Mouse (Mus musculus) T-helper 2 cell (primary cell): ENCODE measurements around the gene Cdh16.
"Not testable (repeated sequence)": the region's sequence is repeated elsewhere in the genome, so short reads cannot be mapped to it uniquely, and the experiment has no call there.

Experiments
- in situ Hi-C: fragments of 300-600 bp; cut with MboI, MseI; formaldehyde crosslinking; loops from one replicate; pipeline ENCODE4 v1.15.1; 2025; ENCODE audit warnings: high pct_unique_total_duplicates

Cdh16 gene

DNA sequence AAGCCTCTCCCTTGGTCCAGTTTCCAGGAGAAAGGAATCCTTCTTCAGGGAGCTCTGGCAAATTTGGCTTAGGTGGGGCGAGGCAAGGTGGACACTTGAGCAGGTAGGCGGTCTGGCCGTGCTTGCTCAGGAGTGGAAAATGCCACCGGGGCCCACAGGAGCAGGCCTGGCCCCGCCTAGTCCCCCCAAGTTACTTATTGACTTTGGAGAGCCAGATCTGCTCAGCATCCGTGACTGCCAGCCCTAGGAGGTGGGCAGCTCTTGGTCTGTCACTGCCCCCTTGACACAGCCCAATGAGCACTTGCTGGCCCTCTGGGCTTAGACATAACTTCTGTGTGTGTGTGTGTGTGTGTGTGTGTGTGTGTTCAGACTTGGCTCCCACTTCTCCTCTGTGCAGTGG, at the start of gene Cdh16:
Gene Cdh16 (minus strand): TSS at position 236 of the 400 bp plus-strand sequence.
- in situ Hi-C loops, result no loop called here

DNA sequence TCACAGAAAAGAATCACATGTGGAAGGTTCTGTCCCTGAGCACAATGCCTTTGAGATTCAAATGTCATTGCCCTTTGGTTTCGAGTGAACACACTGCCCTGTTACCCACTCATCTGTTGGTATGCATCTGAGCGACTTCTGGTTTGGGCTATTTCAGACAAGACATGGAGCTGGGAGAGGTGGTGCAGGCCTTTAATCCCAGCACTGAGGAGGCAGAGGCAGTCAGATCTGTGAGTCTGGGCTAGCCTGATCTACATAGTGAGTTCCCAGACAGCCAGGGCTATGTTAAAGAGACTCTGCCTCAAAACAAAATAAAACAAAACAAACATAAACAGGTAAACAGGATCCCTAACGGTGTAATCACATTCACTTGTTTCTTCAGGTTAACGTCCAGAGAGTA, 31.4 kb upstream of the Cdh16 start:
- in situ Hi-C loops, result loop anchor here (5.0 kb wide), 1 partner anchor 53 kb away; no protein-coding TSS in a partner anchor

DNA sequence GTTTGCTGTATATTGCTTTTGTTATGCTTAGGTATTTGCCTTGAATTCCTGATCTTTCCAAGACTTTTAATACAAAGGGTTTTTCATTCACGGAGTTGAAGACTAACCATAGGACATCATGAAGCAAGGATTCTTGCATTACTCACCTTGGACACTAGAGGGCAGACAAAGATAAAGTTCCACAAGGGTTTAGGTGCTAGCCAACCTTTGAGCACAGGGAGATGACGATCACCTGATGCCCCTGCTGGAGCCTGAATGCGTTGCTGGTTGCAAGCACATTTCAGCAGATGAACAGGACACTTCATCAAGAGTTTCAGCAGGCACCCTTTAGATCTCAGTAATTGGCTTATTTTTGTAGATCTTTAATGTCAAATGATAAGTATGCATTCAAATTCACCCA, 30.8 kb upstream of the Cdh16 start:
- in situ Hi-C loops, result loop anchor here (5.0 kb wide), 1 partner anchor 53 kb away; no protein-coding TSS in a partner anchor

DNA sequence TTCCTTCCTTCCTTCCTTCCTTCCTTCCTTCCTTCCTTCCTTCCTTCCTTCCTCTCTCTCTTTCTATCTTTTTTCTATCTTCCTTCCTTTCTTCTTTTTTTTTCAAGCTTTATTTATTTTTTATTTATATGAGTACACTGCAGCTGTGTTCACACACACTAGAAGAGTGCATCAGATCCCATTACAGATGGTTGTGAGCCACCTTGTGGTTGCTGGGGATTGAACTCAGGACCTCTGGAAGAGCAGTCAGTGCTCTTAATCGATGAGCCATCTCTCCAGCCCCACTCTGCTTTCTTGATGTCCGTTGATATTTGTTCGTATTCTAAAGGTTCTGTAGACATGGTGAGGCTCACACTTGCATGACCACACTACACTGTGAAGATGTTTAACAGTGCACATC, 20.0 kb upstream of the Cdh16 start:
- in situ Hi-C loops, result not testable (repeated sequence)

DNA sequence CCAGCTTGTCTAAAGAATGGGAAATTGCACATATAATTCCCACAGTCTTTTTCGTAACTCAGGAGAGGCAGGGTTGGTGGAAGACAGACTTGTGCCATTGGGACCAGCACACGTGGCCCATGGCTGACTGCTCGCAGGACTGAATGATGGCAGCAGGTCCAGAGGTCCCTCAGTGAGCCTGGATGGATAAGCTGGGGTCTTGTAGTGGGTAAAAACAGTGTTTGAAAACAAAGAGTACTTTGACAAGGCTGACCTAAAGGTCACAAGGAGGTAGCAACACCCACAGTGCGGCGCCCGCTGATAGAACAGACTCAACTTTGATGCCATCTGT, 18.1 kb upstream of the Cdh16 start:
- in situ Hi-C loops, result no loop called here

DNA sequence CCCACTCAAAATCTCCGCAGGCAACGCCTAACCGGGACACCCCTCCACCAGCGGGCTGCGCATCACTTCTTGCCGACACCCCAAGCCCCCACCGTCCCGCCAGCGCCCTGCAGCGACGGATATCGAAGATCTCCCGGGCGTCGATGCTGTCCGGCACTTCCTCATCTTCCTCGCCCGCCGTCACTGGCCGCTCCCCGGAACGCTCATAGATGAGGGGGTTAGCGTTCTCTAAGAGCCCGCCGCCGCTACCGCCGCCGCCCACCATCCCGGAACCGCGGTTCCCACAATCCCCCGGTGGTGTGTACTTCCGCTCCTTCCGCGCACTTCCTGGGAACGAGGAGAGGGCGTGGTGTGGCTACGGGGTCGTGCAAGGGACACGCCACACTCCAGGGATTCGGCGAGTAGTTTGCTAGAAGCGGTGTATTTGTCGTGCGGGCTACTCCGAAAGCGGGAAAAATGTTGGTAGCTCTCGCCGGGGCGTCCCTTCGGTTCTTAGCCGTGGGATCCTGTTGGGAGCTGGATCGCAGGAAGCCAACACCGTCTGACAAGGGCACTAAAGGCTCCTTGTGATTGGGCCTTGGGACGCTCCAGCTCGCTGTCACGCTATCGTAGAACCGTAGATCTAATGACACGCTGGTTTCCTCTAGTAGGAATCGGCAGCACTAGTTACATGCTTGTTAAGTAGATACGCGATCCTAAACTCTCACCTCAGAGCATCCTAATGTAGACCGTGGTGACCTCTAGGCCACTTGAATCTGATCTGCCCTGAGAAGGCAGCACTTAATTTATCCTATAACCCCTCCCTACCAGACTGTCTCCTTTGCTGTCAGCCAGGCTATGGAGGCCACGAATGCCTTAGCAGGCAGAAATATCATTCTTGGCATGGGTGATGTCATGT, 17.5 kb upstream of the Cdh16 start, which contains the start of gene Ciao2b:
Gene Ciao2b (minus strand): TSS at position 540 of the 898 bp plus-strand sequence.
- in situ Hi-C loops, result no loop called here

DNA sequence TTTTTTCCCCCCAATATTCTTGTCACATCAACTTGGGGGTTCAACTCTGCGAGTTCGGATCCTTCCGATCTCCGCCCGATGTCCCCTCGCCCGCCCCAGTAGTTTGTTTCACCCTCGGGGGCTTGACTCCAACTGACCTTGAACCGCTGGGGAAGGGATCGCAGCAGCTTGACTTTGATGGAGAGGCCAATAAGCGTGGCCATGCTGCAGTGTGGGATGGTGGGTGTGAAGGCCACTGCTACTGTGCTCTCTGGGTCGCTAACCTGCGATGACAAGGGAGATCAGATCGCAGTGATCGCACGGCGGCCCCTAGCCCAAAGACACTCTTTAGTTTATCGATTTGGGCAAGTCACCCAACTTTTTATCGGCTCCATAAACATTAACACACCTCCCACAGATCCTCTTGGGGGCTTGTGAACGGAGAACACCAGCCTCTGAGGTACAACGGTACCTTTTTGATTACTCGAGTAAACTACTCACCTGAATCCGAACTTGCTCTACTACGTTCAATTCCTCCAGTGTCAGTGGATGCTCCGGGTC, 16.7 kb upstream of the Cdh16 start:
- in situ Hi-C loops, result no loop called here

DNA sequence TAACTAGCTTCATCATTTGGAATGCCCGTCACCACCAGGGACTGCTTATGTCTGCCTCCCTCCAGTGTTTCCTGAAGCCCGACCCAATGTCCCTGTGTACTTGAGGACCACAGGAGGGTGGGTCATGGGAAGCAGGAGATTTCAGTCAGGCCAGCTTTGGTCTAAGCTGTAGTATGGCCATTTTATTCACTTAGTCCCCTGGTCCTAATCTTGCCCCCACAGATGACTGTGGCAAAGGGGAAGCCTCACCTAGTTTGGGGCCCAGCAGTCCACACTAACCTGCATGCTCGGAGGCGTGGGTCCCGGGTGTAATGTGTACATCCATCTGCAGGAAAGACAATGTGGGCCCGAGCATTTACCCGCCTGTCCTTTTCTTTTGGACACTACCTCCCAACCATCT, 16.0 kb upstream of the Cdh16 start:
- in situ Hi-C loops, result no loop called here

DNA sequence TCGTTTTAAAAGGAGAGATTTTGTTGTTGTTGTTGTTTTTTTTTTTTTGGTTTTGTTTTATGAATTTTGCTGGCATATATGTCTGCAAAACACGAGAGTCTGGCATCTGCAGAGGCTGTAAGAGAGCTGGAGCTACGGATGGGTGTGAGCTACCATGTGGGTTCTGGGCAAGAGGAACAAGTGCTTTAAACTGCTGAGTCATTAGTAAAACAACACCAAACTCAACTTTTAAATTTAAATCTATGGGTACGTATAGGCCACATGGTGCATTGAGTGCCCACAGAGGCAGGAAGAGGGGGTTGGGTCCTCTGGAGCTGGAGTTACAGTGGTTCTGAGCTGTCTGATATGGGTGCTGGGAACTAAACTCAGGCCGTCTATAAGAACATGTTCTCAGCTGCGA, 13.8 kb upstream of the Cdh16 start:
- in situ Hi-C loops, result no loop called here

DNA sequence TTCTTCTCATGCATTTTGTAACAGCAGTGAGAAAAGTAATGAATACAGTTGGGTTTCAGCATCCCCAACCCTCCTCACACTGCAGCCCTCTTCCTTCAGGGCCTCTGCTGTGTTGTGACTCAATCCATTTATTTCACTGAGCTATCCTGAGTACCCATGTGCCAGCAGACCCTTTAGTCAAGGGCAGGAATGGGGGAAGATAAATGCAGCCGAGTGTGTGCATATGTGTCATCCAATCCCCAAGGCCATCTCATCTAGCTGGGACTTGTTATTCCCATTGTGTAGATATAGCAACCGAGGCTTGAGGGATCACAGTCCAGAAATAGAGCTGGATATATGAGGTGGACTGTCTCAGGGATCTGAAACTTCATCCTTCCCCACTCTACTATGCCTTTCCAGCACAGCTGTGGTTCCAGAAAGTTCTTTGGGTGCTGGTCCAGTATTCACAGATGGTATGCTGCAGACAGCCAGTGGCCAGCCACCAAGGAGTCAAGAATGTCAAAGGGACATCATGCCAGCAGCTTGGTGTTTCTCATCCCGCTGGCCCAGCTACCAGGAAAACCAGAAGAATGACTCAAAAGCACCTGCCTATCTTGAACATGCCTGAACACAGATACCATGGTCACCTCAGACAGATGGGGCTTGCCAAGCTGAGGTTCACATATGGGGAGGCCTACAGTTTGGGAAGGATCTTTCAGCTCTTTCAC, 11.0 kb upstream of the Cdh16 start:
- in situ Hi-C loops, result no loop called here

DNA sequence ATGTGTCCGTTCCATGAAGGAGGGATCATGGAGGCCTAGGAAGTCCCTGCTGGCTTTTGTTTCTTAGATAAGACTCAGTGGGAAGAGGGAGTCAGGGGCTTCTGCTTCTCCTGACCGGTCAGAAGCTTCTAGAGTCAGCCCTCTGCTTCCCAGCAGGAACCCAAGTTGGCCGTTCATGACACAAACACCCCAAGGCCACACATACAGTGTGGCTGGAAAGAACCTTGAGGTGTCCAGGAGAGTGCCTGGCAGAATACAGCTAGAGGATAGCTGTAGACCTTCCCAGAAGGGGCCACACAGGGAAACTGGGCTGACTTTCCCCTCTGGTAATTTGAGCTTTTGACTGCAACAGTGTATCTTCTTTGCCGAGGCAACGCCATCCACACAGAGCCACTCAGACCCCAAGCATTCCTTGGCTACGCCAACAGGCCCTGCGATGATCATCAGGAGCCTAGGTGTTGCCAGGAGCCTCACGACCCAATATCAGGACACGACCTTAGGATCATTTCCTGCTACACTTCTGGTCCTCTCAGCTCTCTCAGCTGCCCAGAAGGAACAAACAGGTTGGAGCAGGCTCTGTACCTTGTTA, 9.1 kb upstream of the Cdh16 start:
- in situ Hi-C loops, result no loop called here

DNA sequence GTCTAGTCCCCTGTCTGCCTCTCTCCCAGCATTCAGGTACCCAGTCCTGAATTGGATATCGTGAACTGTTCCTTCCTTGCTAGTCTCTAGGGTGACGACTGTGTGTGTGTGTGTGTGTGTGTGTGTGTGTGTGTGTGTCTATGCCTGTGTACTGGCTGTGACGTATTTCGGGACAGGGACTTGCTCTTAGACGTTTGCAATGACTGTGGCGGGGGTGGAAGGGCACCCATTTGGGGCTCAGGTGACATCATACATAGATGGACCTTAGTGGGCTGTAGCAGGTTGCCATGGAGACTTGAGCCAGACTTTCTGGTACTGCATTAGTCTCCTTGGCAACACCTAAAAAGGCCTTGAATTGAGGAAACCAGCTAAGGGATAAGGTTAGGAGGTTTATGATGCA, 8.3 kb upstream of the Cdh16 start:
- in situ Hi-C loops, result no loop called here

DNA sequence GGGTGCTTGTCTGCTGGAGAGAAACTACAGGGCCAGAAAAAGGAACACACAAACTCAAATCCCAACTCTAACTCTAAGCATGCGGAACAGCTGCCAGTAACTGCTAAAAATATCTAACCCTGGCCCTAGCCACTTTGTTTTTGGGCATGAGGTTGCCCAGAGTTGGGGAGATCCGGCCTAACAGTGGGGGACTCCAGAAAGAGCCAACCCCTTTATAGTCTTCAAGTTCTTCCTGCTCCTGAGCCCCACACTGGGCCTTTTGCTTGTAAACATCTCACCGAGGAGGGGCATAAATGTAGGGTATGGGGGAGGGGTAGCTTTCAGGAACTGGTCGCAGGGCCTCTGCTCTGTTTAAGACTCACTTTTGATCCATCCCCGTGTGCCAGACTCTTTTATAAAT, 7.8 kb upstream of the Cdh16 start:
- in situ Hi-C loops, result no loop called here

DNA sequence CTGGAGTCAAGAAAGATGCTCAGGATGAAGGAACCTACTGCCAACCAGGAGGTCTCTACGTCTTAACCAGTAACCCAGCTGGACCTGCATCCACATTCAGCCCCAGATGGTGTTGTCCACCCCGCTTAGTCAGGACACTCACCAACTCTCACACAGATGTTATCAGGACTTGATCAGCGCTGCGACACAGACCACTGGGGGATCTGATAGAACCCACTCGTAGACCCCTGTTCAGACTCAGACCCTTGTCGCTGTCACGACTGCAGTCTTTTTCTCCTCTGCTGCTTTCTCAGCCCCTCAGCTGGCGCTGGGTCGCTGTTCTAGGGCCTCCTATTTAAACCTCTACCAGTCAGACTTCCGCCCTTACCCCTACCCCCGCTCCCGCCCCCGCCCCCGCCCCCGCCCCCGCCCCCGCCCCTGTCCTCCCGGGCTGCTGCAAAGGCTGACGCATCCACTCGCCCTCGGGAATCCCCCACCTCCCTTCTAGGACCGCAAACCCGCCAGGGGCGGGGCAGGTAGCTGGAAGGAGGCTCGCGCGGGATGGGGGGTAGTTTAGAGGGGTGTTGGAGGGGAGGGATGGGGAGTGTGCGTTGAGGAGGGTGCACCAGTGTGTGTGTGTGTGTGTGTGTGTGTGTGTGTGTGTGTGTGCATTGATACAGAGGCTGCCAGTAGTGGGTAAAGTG, 6.9 kb upstream of the Cdh16 start, which contains the start of gene Rrad:
Gene Rrad (minus strand): TSS at position 347 of the 683 bp plus-strand sequence.
- in situ Hi-C loops, result no loop called here

DNA sequence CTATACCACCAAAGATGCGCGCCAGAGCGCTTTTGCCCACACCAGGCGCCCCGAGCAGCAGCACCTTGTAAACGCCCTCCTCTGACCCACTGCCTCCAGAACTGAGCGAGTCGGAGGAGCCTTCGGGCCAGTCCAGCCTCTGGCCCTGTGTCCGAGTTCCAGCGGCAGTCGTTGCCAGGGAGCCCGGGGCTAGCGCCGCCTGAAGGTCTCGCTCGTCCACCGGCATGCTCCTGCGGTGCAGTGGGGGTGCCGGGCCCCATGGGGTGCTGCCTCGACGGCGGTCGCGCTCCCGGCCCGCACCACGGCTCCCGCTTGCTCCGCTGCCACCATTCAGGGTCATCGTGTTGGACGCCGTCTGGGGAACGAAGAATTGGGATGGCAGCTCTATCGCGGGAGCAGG, 6.4 kb upstream of the Cdh16 start:
- in situ Hi-C loops, result no loop called here

DNA sequence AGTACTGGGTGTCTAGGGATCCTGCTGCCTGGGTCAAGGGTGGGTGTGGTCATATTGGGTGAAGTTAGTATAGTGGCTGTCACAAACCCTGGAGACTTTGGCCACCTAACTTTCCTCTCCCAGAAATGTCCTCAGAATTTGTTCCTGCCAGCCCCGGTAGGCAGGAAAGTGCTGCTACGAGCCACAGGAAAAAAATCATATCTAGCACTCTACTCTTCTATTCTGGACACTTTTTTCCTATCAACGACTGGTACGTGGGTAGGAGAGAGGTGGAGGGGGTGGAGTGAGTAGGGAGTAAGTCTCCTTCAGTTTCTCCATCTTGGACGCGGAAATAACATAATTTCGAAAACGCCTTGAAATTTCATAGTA, 5.9 kb upstream of the Cdh16 start:
- in situ Hi-C loops, result no loop called here

DNA sequence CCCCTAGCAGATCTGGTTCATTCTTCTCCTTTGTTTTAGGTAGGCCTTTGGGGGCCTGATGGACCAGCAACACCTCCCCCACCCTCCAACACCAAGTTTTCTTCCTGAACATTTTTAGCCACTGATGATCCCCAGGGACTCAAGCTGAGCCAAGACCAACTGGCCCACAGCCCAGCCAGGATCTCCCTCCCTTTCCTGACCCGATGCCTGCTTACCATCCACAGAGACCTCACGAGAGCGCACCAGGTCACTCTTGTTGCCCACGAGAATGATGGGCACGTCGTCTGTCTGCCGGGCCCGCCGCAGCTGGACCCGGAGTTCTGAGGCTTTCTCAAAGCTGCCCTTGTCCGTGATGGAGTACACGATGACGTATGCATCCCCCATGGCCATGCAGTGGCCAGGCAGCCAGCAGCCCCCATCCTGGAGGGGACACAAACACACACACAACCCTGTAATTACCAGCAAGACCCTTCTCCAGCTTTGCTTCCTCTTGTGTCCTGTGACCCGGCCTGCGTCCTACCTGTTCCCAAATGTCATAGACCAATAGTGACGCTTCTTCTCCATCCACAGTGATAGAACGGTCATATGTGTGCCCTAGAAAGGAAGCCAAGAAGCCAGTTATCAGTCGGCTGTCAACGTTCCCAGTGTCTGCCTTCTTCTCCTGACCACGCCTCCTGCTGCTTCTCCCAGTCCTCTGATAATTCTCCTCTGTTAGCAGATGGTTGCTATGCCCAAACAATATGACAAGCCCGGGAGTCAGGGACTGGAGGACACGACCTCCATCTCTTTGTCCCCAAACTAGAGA, 5.3 kb upstream of the Cdh16 start:
- in situ Hi-C loops, result no loop called here

DNA sequence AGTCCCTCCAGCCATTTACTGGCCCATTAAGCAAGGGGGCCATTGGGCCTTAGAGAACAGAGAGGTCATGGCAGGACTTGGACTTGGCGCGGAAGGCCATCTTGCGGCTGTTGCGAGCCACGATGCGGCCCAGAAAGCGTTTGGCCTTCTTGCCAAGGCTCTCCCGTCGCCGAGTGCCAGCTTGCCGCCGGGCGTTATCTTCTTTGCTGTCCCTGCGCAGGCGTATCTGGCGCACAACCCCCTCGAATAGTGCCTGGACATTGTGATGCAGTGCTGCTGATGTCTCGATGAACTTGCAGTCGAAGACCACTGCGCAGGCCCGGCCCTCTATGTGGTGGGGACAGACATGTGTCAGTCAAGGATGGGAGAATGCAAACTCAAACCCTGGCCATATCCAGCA, 4.2 kb upstream of the Cdh16 start:
- in situ Hi-C loops, result no loop called here

DNA sequence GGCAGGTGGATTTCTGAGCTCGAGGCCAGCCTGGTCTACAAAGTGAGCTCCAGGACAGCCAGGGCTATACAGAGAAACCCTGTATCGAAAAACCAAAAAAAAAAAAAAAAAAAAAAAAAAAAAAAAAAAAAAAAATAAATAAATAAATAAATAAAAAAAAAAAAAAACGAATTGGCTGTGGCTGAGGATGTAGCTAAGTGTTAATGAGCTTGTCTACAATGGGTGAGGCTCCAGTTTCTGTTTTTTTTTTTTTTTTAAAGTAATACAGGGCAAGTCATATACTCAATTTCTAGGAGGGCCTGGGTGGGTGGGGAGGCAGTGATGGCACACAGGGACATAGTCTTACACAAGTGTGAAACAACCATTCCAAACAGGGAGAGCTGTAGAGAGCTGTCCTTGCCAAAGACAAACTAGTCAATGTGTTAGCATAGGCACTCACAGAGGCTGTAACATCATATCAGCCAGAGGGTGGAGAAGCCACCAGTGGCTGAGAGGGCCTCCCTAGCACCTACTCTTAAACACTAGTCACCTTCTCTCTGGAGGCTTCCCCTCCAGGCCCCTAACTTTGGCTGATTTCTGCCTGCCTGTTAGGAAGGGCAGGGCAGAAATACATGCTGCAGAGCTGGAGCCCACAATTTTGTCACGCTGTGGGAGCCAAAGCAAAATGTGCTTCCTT, 3.0 kb upstream of the Cdh16 start:
- in situ Hi-C loops, result no loop called here

DNA sequence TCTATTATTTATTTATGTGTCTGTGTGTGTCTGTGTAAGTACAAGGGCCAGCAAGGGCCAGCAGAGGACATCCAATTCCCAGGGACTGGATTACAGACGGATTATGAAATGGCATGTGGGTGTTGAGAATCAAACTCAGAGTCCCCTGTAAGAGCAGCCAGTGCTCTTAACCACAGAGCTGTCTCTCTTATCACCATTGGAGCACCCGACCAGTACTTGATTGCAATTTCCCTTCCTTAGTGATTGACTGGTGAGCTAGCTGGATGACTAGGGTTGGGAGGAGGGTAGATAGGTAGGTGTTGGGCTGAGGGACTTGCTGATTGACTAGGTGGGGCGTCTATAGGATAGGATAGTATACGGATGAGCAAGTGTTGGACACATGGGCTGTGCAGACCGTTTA, 3.4 kb downstream of the Cdh16 start:
- in situ Hi-C loops, result no loop called here
